Mouse (Mus musculus) embryo, embryonic 9.5 days (tissue): ENCODE results near the gene Lin52.
"Not testable (repeated sequence)": the region's sequence is repeated elsewhere in the genome, so short reads cannot be mapped to it uniquely, and the experiment has no call there.

Experiments used
- DNase-seq: peaks from one replicate; pipeline ENCODE4 v3.0.0-alpha.2; 2017; ENCODE audit errors: extremely low spot score

The Lin52 gene

DNA sequence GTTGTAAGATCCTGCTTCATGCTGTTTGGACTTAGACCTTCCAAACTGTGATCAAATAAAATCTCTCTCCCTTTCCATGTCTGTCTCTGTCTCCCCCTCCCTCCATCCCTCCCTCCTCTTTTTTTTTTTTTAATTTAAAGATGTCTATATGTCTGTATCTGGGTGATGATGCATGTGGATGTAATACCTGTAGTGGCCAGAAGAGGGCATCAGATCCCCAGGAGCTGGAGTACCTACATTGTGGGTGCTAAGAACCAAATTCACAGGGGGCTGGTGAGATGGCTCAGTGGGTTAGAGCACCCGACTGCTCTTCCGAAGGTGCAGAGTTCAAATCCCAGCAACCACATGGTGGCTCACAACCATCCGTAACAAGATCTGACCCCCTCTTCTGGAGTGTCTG, 88.3 kb downstream of the Lin52 start:
- DNase-seq: not testable (repeated sequence)

DNA sequence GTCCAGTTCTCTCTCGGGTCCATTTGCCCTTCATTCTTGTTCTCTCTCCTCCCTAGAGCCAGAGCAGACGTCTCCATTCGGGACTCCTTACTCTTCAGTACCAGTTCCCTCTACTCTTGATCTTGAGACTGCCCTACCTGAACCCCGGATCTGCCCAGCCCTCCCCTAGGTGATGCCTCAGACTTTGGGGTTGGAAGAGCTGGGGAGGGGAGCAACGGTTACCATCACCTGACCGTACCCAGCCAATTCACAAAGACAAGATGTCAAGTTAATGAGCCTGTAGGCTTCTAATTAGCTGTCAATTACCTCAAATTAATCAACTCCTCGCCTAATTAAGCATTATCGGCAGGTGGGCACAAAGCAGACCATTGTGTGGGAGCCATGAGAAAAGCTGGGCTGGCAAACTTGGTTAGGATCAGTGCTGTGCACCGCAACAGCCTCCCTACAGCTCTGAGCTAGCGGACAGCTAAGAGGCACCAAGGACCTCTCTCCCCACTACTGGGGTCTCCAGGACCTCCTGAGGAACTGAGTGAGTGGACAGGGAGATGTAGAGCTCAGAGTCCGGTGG, 90.3 kb downstream of the Lin52 start:
- no peak for DNase-seq

DNA sequence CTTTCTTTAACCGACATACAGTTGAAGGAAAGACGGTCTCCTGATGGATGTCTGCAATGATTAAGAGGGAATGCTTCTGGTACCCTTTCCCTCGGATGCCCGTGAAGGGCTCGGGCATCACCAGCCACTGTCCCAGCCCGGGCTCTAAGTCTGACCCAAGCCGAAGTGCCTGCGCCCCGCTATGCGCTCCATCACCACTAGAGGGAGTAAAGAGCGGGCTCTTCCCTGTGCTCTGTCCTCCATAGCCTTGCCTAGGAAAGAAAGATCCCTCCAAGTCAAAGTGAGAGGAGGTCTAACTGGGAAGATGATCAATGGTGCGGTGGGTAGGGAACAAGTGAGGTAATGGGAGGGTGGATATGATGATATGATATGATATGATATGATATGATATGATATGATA, 94.8 kb downstream of the Lin52 start:
- peak; percentile 78 for DNase-seq

DNA sequence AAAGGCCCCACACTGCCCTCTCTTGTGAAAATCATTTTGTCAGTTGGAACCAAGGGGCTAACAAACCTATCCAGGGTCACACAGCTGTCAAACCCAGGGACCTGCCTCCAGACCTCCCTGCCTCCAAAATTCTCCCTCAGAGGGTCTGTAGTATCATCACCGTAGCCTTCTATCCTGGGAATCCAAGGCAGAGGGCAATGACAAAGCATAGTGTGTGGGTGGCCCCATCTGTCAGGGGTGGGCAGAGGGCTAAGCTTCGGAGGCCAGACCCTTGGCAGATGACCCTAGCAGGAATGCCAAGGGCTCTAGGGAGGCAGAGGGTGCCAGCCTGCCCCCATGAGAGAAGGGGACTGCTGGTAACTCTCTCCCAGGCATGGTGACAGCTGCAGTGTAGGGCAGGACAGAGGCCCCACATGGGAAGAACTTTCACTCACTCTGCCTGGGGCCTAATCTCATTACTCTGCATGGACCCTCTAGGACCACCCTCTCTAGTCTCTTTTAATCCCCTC, 95.4 kb downstream of the Lin52 start:
- DNase-seq: no peak

DNA sequence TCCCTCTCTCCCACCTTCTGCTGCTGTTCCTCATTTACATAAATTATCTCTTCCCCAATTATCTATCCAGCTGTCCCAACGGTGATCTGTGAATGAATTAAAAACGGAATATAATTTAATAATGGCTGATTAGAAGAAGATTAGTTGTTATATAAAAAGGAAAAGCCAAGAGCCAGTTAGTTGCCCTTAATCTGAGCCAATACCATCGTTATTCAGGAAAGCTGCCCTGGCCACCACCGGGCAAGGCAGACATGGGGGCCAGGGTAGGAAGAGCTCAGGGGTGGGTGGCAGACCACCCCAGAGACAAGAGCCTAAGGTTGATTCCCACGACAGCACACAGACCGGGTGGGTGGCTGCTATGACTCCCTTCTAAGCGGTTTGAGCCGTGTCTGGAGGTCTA, 97.0 kb downstream of the Lin52 start:
- DNase-seq: no peak

DNA sequence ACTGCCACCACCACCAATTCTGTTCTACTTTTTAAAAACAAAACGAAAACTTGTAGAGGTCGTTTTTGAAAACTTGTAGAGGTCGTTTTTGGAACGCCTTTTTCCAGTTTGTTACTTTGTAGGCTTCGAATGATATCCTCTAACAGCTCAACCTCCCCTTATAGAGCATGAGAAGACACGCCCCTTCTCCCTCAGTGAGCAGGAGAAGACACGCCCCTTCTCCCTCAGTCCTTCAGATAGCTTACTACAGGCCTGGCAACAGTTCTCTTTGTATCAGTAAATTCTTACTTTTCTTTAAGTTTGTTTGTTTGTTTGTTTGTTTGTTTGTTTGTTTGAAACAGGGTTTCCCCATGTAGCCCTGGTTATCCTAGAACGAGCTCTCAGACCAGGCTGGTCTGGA, 104.0 kb downstream of the Lin52 start:
- no peak for DNase-seq

DNA sequence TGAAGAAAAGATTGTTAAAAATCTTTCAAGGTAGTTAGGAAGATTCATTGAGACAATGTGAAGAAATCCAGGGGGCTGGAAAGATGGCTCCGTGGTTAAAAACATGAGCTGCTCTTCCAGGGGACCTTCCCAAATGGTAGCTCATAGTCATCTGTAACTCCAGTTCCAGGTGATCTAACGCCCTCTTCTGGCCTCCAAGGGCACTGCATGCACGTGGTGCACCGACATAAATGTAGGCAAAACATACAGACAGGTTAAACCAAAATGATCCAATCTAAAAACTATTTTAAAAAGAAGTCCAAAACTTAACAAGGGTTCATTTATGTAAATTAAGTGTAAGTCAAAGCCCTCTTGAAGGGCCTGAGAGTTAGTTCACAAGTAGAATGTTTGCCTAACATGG, 111.3 kb downstream of the Lin52 start:
- no peak for DNase-seq

DNA sequence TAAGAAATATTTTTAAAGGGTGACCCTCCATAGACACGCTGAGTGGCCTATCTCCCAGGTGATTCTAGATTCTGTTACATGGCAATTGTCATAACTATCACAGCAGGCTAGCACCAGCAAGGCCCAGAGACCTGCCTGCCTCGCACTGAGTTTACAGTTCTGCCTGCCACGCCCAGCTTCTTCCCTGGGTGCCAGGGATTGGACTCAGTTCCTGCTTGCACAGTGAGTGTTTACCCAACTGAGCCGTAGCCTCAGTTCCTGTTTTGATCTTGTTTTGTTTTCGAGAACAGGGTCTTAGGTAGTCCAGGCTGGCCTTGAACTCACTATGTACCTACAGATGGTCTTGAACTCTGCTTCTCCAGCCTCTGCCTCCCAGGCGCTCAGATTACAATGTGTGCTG, 116.4 kb downstream of the Lin52 start:
- no peak for DNase-seq

DNA sequence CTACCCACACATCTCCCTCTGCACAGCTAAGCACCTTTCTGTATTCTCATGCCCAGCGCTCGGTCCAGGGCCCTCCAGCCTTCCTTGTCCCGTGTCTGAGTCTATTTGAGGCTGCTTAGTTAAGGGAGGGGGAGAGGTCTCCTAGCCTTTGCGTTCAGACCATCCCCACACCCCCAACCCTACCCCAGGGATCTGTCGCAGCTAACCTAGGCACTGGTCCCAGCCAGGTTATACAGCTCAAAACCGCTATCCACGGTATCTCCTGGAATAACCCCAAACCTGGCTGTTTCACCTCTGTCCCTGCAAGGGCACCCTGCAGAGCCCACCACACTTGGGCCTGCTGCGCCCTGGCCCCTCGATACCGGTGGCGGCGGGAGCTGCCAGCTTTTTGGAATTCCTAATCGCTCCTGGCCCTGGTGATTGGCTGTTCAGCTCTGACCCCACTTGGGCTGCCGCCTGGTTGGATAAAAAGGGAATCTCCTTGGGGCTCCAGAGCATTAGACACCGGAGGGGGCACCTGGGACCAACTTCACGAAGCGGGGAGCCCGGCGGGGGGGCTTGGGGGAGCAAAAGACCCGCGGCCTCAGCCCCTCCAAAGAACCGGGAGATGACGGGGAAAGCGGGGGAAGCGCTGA, 118.2 kb downstream of the Lin52 start, which contains the start of gene Vsx2:
Gene Vsx2 (plus strand): TSS at position 427 of the 635 bp plus-strand sequence.
- DNase-seq: peak; percentile 36

DNA sequence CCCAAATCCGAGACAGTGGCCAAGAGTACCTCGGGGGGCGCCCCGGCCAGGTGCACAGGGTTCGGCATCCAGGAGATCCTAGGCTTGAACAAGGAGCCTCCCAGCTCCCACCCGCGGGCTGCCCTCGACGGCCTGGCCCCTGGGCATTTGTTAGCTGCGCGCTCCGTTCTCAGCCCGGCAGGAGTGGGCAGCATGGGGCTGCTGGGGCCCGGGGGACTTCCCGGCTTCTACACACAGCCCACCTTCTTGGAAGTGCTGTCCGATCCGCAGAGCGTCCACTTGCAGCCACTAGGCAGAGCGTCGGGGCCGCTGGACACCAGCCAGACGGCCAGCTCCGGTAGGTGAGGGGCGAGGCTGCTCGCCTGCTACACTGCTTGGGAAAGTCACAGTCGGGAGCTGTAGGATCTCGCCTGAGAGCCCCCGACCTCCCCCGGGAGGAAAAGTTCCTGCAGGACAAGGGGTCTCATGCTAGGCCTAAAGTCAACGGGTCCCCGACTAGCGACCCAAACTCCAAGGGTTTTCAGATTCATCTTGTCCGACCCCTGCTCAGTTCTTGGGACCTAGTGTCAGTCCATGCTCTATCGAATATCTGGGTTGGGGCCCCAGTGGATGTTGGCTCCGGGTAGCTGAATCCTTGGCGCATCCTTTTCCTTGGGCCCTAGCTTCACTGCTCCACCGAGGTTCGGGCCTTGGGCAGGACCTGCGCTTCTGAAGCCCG, 118.9 kb downstream of the Lin52 start:
- DNase-seq: peak; percentile 43

DNA sequence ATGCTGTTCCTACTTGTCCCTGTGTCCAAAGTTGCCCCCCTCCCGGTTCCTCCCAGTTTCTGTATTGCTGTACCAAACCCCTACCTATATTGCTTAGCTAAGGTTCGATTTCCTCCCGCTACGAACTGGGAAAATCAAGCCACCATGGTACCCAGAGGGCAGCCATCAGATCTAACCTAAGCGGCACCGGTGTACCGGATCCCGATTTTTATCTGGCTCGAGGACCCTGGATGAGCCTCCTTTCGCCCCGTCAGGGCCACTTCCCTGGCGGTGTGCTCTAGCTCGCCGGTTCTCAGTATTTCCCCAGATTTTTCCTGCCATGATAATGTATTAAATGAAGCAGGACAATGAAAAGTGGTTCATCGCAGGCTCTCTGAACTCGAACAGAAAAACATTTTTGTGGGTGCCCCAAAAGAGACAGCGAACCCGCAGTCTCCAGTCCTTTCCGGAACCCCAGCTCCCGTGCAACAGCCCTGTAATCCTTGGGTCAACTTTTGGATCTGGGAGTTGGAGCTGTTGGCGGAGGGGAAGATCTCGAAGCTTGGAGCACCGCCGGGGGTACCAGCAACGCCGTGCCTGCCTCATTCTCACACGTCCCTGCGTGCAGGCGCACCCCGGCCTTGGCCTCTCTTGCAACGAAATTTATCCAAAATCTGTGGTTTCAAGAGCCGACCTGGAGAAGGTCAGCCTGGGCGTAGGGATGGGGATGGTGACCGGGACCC, 119.6 kb downstream of the Lin52 start:
- DNase-seq: peak; percentile 42

DNA sequence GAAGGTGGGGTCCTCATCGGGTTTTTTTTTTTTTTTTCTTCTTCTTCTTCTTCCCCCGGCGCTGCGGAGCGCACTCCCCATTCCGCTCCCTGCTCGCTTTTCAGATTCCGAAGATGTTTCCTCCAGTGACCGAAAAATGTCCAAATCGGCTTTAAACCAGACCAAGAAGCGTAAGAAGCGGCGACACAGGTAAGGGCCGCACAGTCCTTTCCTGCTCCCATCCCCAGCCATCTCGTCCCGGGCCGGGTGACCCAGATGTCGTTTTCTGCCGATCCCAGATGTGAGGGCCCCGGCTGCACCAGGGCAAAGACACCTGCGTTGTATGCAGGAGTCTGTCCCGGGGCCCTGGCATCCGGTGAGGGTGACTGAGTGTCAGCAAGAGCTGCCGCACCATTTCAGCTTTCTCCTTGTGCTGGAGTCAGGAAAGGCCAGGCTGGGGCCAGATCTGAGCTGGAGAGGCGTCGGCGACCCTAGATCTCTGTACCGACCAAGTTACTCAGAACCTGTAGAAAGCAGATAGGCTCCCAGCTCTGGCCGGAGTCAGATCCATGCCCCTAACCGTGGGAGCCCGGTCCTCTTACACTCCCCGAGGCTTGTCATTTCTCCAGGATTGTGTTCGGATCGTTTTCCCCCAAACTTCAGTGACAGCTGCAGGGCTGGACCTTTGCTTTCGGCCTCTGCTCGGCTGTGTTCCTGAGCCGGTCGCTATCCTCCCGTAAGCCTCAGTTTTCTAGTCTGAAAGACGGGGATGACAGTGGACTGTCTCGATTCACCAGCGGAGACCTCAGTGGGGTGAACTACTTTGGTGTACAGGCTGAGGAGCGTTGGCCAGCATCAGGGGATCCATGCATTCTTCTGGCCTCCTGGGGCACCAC, 120.5 kb downstream of the Lin52 start:
- DNase-seq: peak; percentile 65

DNA sequence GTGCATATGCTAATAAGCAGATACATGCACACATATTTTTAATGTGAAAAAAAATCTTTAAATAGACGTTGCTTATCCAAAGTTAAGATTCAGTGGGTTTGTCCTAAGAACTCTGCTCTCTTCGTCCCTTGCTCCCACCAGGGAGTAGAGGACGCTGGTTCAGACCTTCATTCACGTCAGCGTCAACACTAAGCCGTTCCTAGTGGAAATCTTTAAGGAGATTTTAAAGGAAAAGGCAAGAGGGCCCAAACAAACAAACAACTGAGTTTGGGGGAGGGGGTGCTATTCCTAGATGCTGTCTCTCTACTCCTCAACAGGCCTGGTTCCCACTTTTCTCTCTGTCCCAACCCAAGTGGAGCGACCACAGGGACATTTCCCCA, 121.1 kb downstream of the Lin52 start:
- no peak for DNase-seq

DNA sequence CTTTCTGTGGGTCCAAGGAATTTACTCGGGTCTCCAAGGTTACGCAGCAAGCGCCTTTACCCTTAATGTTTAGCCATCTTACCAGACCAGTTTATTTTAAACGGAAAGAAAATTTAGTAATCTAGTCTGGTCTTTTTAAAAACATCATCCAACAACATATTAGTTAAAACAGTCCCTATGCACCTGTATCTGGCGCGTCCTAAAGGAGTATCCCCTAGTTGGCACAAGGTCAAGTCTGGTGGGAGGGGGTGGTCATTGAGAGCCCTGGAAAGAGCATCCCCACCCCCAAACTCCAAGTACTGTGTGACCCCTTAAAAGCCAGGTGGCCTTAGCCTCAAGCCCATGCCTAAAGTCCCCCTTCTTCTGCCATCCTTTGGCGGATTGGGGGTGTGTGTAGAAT, 121.9 kb downstream of the Lin52 start:
- no peak for DNase-seq

DNA sequence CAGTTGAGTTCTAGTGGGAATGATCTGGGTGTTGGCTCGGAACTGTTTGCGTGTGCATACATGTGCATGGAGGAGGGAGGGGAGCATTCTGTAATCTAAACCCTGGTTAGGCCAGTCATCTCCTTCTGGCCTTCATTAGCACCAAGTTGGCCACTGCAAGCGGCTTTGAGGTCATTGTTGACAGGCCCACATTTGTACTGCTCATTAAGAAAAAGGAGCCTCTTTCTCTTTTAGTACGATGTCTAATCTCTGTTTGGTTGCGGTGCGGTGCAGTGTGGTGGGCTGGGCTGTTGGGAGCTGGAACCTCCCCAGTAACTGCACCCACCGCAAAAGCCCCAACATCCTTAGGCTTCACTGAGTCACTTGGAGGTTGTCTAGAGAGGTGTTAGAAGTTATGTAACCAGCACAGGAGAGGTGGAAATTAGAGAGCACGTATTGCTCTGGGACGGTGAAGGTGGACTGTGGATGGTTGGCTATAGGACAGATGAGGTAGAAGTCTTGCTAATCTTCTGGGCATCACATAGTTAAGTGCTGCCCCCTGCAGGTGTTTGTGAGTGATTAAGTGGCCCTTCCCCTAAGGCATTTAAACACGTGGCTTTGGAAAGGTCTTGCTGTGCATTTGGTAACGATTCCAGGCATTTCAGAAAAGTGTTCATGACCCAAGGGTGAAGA, 126.7 kb downstream of the Lin52 start:
- no peak for DNase-seq

DNA sequence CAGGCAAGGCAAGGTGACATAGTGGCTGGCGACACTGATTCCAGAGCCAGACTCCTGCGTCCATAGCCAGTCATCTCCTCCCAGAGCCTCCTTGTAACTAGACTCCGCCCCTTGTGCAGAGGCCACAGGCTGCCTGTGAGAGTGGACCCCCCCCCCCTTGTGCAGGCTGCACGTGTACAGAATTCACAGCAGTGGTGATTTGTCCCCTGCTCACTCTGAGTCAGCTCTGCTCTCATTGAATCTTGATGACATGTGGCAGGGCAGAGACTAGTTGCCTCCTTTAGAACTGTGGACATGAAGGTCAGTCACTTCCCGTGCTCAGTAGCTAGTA, 127.2 kb downstream of the Lin52 start:
- DNase-seq: no peak

DNA sequence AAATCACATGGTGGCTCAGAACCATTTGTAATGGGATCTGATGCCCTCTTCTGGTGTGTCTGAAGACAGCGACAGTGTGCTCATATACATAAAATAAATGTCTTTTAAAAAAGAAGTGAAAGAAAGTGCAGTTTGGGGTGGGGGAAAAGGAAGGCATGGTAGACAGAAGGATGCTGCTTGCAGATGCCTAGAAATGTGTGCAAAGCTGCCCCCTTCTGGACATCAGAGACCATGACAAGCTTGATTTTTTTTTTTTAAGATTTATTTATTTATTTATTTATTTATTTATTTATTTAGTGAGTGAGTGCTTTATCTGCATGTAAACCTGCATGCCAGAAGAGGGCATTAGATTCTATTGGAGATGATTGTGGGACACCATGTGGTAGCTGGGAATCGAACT, 130.1 kb downstream of the Lin52 start:
- DNase-seq: no peak

DNA sequence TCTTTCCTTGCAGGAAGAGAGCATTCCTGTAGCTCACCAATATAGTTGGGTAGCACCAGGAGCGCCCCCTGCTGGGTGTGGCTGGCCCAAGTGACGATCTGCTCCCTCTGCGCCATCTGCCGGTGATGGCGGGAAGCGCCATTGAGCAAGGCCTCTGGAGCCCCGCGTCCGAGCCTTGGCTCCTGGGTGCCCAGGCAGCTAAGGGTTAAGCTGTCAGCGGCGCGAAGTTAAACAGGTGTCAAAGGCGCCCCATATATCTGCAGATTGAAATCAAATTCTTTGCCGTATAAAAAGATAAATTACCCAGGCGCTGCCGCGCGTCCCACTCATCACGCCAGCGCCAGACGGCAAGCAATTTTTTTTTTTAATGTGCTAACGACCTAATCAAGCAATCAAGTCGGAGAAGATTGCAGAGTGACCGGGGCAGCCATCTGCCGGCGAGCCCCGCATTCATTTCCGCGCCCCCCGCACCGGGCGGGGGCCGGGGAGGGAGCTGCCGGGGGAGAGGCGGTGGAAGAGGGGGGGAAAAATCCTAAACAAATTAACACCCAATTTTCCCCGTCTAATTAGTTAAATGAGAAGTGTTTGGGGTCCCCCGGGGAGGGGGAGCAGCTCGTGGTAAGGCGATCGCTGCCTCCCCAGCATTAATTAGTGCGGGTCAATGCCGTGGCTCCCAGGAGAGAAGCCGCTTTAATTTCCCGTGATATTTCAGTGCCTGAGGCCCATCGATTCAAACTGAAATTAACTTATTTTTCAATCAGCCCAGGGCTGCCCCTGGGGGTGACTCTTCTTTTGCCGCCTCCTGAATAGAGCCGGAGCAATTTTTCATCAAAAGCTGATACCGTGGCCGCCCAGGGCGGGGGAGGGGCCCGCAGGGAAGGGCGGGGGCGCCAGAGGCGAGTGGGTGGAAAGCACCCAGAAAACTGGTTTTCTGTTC, 138.9 kb downstream of the Lin52 start:
- DNase-seq: peak; percentile 90
